Mouse (Mus musculus) embryo, embryonic 11 days (tissue): ENCODE measurements around the gene Pls1.

Source experiments
- DNase-seq: peaks from one replicate; pipeline ENCODE4 v3.0.0-alpha.2; 2015

Gene Pls1

DNA sequence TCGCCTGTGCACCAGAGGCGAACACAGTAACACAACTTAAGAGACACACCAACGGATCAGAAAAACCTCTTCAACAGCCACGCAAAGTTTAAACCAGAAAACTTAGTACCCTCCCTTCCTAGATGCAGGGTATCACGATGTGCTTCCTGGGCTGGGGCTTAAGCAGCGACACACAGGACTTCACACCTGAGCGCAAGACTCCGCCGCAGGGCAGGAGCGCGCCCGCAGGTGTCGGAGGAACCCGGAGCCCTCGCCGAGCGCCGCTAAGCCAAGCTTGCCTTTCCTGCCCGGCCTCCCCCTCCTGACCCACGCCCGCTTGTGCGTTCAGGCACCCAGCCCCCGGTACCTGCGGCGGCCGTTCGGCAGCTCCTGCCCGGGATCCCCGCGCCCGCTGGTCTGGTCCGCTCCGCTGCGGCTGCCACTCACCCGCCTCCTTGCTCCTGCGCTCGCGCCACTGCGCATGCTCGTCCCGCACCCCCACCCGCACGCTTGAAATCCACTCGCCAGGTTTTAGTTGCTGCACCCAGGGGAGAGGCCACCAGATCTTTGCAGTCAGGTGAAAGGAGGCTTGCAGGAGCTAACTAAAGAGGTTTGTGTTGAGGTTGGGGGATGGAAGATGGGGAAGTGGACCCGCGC lies at the start of gene Pls1:
Pls1 (minus strand) TSS at position 487 of the 636 bp plus-strand sequence.
- DNase-seq = peak; percentile 88

- DNase-seq = no peak
These were observed 37.6 kb upstream of the Pls1 start for GRCm38 (mm10) chr9:95882751-95883150.

GRCm38 (mm10) chr9:95878246-95878645 lies 33.1 kb upstream of the Pls1 start:
- no peak for DNase-seq

DNA sequence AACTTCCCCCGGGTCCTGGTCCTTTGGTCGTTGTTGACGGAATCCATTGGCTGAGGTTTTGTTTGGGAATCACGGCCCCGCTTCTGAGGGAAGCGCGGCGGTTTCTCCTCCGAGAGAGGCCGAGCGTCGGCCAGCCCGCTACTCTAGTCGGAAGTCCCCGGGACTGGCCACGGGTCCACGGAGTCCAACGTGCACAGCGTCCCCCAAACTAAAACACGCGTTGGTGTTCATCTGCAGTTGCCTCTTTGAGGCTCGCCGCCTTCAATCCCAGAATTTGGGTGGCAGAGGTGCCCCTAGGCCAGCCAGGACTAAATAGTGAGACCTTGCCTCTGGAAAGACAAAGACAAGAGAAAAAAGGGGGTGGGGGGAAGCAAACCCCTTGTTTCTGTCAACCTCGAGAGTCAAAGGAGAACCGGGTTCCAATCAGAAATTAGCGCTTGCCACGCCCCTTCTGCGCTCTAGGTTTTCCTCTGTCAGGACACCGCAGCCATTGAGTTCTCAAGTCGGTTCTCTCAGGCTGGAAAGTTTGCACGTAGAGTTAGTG lies 13.0 kb upstream of the Pls1 start:
- DNase-seq = peak; percentile 85

DNA sequence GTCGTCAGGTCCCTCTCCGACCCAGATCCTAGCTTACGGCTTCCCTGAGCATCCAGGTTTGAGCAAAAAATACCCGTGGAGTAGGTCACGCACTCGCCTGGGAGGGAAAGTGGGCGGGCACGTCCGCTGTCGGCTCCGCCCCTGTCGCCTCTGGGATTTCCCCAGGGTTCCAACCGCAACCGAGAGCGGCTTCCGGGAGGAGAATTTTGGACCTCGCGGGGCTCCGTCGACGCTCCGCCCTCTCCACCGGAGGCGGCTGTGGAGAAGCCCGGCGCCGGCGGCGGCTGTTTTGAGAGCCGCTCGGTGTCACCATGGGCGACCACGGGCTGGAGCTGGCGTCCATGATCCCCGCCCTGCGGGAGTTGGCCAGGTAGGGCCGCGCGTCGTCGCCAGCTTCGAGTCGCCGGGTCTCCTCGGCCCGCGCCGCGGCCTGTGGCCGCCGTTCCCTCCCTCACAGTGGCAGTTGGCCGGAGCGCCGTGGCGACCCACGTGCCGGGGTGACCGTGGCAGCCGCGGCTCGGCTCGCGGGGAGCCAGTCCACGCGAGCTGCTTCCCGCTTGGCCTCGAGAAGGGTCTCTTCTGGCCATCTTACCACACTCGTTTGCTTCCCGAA lies 12.4 kb upstream of the Pls1 start, which contains the start of gene Atr:
Atr (plus strand) TSS at position 184 of the 613 bp plus-strand sequence.
- DNase-seq = peak; percentile 96

- DNase-seq = no peak
These were observed 10.9 kb upstream of the Pls1 start for GRCm38 (mm10) chr9:95856004-95856403.

DNA sequence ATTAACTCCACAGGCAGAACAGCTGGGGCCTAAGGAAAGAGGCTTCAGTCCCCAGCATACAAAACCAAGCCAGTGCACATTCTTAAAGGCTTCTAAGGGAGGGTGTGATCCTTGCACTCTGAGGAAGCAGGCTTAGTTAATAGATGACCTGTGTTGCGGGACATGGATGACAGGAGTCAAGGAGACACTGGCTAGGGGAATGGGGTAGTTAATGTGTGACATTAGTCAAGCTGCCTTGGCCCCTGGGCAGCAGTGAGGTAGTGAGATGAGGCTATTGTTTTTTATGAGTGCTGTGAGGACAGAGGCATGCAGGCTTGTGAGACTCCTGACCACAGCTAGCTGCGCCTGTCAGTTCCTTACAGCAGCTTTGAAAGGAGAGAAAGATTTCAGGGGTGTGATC lies 9.8 kb upstream of the Pls1 start:
- DNase-seq = no peak

- DNase-seq = peak; percentile 86
These were observed 7.8 kb upstream of the Pls1 start for GRCm38 (mm10) chr9:95852896-95853295.

GRCm38 (mm10) chr9:95851671-95852070 lies 6.6 kb upstream of the Pls1 start:
- DNase-seq = no peak

DNA sequence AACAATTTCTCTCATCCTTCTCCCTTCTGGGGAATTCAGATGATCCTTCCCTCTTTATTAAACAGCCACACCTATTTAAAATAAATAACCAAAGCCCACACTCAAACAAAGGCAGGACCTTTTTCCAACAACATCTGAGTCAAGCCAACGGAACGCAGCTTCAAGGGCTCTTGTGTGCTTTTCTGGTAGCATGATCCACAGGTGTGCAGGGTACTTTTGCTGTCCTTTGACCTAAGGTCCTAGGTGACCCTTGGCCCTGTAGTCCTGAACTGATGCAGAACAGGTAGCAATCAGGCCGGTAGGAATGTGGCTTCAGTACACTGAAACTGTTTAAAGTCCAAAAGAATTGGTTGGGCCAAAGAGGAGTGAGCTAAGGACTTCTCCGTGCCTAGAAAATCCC lies 600 bp upstream of the Pls1 start:
- DNase-seq = no peak

GRCm38 (mm10) chr9:95839424-95839823 lies 5.7 kb downstream of the Pls1 start:
- no peak for DNase-seq

DNA sequence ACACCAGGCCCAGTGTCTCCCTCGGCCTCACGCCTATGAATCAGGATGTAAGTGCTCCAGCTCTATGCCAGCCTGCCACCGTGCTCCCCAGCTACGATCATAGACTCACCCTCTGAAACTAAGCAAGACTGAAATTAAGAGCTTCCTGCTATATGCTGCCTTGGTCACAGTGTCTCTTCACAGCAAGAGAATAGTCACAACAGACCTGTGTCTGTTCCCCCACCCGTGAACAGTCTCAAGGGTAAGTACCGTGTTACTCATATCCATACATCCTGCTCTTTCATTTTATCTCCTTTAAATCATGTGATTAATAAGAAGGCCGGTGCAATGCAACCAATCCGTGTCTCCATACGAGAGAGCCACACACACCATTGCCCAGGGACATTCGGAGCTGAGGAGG lies 9.4 kb downstream of the Pls1 start:
- DNase-seq = no peak

GRCm38 (mm10) chr9:95834799-95835198 lies 10.3 kb downstream of the Pls1 start:
- no peak for DNase-seq

DNA sequence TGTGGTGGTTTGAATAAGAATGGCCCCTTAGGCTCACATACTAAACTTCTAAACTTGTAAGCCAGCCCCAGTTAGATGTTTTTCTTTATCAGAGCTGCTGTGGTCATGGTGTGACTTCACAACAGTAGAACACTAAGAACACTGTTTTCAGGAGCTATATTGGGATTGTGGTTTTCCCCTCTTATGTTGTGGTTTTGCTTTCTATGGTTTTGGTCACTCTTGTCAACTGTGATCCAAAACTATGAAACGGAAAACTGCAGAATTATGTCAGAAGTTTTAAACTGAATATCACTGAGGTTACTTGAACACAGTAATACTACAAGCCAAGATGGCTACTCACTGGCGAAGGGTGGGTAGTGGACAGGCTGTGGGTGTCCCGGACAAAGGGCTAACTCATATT lies 12.4 kb downstream of the Pls1 start:
- DNase-seq = no peak

DNA sequence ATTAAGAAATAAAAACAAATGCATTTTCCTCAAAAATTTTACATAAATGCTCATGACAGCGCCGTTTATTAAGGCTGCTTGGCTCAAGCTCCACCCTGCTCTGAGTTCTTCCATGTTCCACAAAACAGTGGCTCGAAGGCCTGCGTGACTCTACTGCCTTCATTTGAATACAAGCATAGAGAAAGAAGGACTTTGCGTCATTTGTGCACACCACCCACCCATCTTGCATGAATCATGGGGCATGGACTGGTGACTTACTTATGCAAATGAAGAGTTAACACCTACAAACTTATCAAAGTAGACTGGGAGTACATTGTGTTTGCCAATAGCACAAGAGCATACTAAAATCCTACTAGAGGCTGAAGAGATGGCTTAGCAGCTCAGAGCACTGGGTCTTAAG lies 17.5 kb downstream of the Pls1 start:
- no peak for DNase-seq

DNA sequence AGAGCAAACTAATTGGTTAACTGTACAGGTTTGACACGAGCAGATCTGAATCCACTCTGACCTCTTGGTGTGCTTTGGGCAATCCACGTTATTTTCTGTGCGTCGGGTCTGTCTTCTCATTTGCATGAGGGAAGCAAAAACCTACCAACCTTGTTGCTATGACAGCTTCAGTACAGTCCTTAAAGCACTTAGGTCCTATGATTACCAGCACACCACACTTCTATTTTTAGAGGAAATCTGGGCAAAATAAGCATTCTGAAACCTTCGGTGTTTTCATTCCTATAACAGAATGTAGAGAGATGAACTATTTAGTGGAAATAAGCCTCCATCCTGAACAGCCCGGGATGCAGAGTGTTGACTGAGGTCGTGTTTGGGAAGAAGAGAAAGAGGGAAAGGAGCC lies 22.6 kb downstream of the Pls1 start:
- no peak for DNase-seq

- DNase-seq = no peak
These were observed 29.4 kb downstream of the Pls1 start for GRCm38 (mm10) chr9:95815706-95816105.

- DNase-seq = no peak
These were observed 30.0 kb downstream of the Pls1 start for GRCm38 (mm10) chr9:95815015-95815673.

GRCm38 (mm10) chr9:95813721-95814531 lies 31.2 kb downstream of the Pls1 start:
- peak; percentile 61 for DNase-seq

- DNase-seq = no peak
These were observed 33.3 kb downstream of the Pls1 start for GRCm38 (mm10) chr9:95811817-95812216.

GRCm38 (mm10) chr9:95809596-95809995 lies 35.5 kb downstream of the Pls1 start:
- no peak for DNase-seq

DNA sequence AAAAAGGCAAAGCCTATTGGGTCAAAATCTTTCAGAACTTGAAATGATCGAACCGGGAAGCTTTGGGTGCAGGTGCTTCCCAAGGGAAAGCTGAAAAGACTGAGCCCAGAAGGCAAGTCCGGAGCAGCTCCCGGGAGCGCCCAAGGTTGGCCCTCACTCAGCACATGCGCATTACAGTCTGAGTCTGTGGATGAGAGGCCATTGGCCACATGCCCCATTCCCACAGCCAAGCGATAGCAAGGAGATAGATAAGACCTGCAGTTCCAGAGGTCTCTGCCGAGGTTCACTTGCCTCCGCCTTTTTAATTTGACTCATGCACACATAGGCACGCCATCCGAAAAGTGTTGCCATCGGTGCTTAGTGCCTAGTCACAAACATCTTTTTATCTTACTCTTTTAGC lies 39.7 kb downstream of the Pls1 start:
- no peak for DNase-seq

GRCm38 (mm10) chr9:95803783-95804182 lies 41.3 kb downstream of the Pls1 start:
- no peak for DNase-seq
